Mouse (Mus musculus): ENCODE results near the gene Sidt2. TPM values are rescaled to one million over a fixed set of nuclear protein-coding genes. Genes with fewer than 3 reads are reported as not detected.

The Sidt2 gene
- polyA plus RNA-seq, 1 experiment from 2014 or later: 34.5 TPM

DNA sequence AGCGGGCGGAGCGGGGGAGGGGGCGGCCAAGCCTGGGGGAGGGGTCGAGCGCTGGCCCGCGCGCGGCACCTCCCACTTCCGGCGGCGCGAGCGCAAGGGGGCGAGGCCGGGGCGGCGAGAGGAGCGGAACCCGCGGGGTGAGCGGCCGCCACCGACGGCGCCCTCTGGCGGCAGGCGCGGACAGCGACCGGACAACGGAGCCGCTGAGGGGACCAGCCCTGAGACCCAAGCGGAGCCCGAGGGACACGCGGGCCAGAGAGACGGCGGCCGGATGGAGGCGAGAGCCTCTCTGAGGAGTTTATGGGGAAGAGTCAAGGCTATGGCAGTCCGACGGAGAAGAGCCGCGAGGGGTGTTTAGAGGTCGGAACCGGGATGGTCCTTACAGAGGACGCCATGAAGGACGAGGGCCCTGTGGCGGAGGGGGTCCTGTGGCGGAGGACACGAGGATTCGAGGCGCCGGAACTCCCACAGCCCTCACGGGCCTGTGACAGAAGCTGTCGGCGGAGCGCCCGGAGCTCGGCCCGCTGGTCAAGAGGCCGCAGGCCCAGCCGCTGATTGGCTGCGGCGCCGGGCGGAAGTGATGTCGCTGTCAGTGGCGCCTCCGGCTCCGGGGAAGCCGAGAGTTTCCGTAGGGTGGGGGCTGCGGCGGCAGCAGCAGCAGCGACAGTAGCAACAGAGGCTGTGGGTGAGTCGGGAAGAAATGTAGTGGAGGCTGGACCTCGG, 48.5 kb downstream of the Sidt2 start, which contains the start of the genes Pcsk7 and Rnf214:
Gene Pcsk7, plus strand, starts transcription at position 143 of the 723 bp plus-strand sequence.
Gene Rnf214, minus strand, starts transcription at position 557 of the 723 bp plus-strand sequence.
- WGBS: under 1% methylated on average over 72 of the region's 80 CpGs
- peak; percentile 86 for ATAC-seq (ENCODE audit: insufficient number of reproducible peaks, insufficient read depth, low FRiP score, low TSS enrichment, low read depth)
- H3K27me3 ChIP-seq: no peaks in the 10 kb centered on the region
- peak within 1 kb of the TSS; percentile 92 for H3K27ac ChIP-seq
- H3K9ac ChIP-seq (replicated peaks): peak within 1 kb of the TSS; percentile 93
- H3K4me1 ChIP-seq (replicated peaks): peaks cover 22% of the 10 kb centered on the region
- H3K4me2 ChIP-seq: peak within 1 kb of the TSS; percentile 76
- H3K4me3 ChIP-seq (replicated peaks): peak within 1 kb of the TSS; percentile 92
- peaks cover 52% of the 10 kb centered on the region for H3K36me3 ChIP-seq
- H3K9me3 ChIP-seq: no peaks in the 10 kb centered on the region

DNA sequence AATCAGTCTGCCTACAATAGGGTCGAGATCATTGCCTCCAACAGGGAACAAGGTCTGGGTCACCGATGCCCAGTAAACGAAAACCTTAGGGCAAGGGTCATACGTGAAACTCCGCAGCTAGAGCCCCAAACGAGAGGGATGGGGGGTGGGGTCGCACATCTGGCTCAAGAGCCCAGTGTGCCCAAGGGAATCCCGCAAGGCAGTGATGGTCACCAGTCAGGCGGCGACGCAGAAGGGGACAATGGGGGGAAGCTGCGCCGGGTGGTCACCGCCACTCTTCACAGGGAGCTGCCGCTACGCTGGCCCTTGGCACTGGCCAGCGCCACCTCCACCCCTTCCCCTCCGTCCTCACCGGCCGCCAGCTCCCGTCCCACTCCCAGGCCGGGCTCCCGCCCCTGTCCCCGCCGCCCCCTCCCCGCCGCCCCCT, 49.2 kb downstream of the Sidt2 start:
- peaks cover 51% of the 10 kb centered on the region for H3K36me3 ChIP-seq
- no peaks in the 10 kb centered on the region for H3K27me3 ChIP-seq
- peak overlapping the region; percentile 92 for H3K27ac ChIP-seq
- peak overlapping the region; percentile 93 for H3K9ac ChIP-seq (replicated peaks)
- H3K4me3 ChIP-seq (replicated peaks): peak overlapping the region; percentile 92
- WGBS: under 1% methylated on average over 22 of the region's 27 CpGs
- no peaks in the 10 kb centered on the region for H3K9me3 ChIP-seq
- ATAC-seq (ENCODE audit: insufficient number of reproducible peaks, insufficient read depth, low FRiP score, low TSS enrichment, low read depth): peak; percentile 42
- peaks cover 22% of the 10 kb centered on the region for H3K4me1 ChIP-seq (replicated peaks)
- peak overlapping the region; percentile 76 for H3K4me2 ChIP-seq

GRCm38 (mm10) chr9:45905196-45905595, 49.9 kb downstream of the Sidt2 start:
- Histone ChIP-seq H3K4me3 (replicated peaks) (peak overlapping the region; percentile 92), H3K4me2 (peak overlapping the region; percentile 76), H3K9ac (replicated peaks) (peak overlapping the region; percentile 93), H3K27ac (peak overlapping the region; percentile 92; the same call in 1 of the 2 replicates), H3K27me3 (no peaks in the 10 kb centered on the region), H3K4me1 (replicated peaks) (peaks cover 22% of the 10 kb centered on the region), H3K36me3 (peaks cover 48% of the 10 kb centered on the region), H3K9me3 (no peaks in the 10 kb centered on the region)
- 57% methylated on average over 4 of the region's 4 CpGs for WGBS
- no peak for ATAC-seq (ENCODE audit: insufficient number of reproducible peaks, insufficient read depth, low FRiP score, low TSS enrichment, low read depth)

GRCm38 (mm10) chr9:45893681-45894080, 61.4 kb downstream of the Sidt2 start:
- Histone ChIP-seq H3K4me3 (replicated peaks) (no peak overlapping the region), H3K27me3 (no peaks in the 10 kb centered on the region), H3K4me1 (replicated peaks) (no peaks in the 10 kb centered on the region), H3K4me2 (no peak overlapping the region), H3K27ac (no peak overlapping the region), H3K36me3 (peaks cover 94% of the 10 kb centered on the region), H3K9ac (replicated peaks) (no peak overlapping the region), H3K9me3 (no peaks in the 10 kb centered on the region)
- no peak for ATAC-seq (ENCODE audit: insufficient number of reproducible peaks, insufficient read depth, low FRiP score, low TSS enrichment, low read depth)

Small RNAs within 50 kb of the gene (microRNA-seq; reads per million reads assigned to microRNA genes)
- gene Mir7087: not detected

Other genes starting within 250 kb of the Sidt2 start
- gene Cep164, start 126.6 kb downstream of the Sidt2 start, polyA plus RNA-seq (2016; fragmentation: Nextera tagmentation; extraction: Ambion mirVana): 23.6 and 26.2 TPM in 2 replicates
- gene Bace1, start 116.7 kb downstream of the Sidt2 start, polyA plus RNA-seq (2016; fragmentation: Nextera tagmentation; extraction: Ambion mirVana): 27.3 and 28.3 TPM in 2 replicates
- gene Pcsk7, start 48.8 kb downstream of the Sidt2 start, polyA plus RNA-seq (2016; fragmentation: Nextera tagmentation; extraction: Ambion mirVana): 22.6 and 23.9 TPM in 2 replicates
- 57.9 and 61.7 TPM in 2 replicates for gene Rnf214, start 48.3 kb downstream of the Sidt2 start, polyA plus RNA-seq (2016; fragmentation: Nextera tagmentation; extraction: Ambion mirVana)
- 7.5 and 10.8 TPM in 2 replicates for gene Tagln, start 19.2 kb downstream of the Sidt2 start, polyA plus RNA-seq (2016; fragmentation: Nextera tagmentation; extraction: Ambion mirVana)
- 220 and 234 TPM in 2 replicates for gene Pafah1b2, start 57.4 kb upstream of the Sidt2 start, polyA plus RNA-seq (2016; fragmentation: Nextera tagmentation; extraction: Ambion mirVana)
- 12.0 and 12.6 TPM in 2 replicates for gene Sik3, start 57.6 kb upstream of the Sidt2 start, polyA plus RNA-seq (2016; fragmentation: Nextera tagmentation; extraction: Ambion mirVana)